Mouse (Mus musculus): ENCODE measurements around the gene Mgat4d. TPM values are rescaled to one million over a fixed set of nuclear protein-coding genes. Genes with fewer than 3 reads are reported as not detected.

Mgat4d gene
- total and polyA plus RNA-seq, 3 experiments = not detected

GRCm38 (mm10) chr8:83351315-83351714 lies 3.0 kb downstream of the Mgat4d start:
- DNase-seq (ENCODE audit: low read depth, low spot score) = no peak
- no peak overlapping the region for H3K27ac ChIP-seq (ENCODE audit: control insufficient read depth, low read depth, low read length)
- no peaks in the 10 kb centered on the region for H3K4me1 ChIP-seq (ENCODE audit: control insufficient read depth in 1 of 2, insufficient read depth in 2 of 2, low read length in 2 of 2)
- H3K79me2 ChIP-seq (ENCODE audit: control insufficient read depth, insufficient read depth, low read length, poor library complexity) = no peaks in the 10 kb centered on the region
- no peaks in the 10 kb centered on the region for H3K36me3 ChIP-seq (ENCODE audit: control insufficient read depth in 1 of 2, insufficient read depth in 2 of 2, low read length in 2 of 2)
- no peak for TF ChIP-seq MAX (IDR thresholded peaks at IDR 0.05; ENCODE audit: low read length)
- TF ChIP-seq POLR2A (IDR thresholded peaks at IDR 0.05; ENCODE audit: control insufficient read depth in 1 of 2, insufficient read depth in 1 of 2, low read depth in 1 of 2, low read length in 2 of 2, poor library complexity in 1 of 2) = no peak
- no peak for TF ChIP-seq ELF1 (IDR thresholded peaks at IDR 0.05; ENCODE audit: low read depth, low read length)
- TF ChIP-seq TBP (IDR thresholded peaks at IDR 0.05; ENCODE audit: low read depth, low read length) = no peak
- no peak for TF ChIP-seq NELFE (IDR thresholded peaks at IDR 0.05; ENCODE audit: low read depth, low read length)
- no peak for TF ChIP-seq NRF1 (IDR thresholded peaks at IDR 0.05; ENCODE audit: insufficient read depth, low read depth, low read length, poor library complexity, severe bottlenecking)
- no peak for TF ChIP-seq JUND (IDR thresholded peaks at IDR 0.05; ENCODE audit: low read depth, low read length)
- no peak for TF ChIP-seq USF1 (IDR thresholded peaks at IDR 0.05; ENCODE audit: low read depth, low read length)
- TF ChIP-seq MYC (IDR thresholded peaks at IDR 0.05; ENCODE audit: low read depth, low read length) = no peak
- no peak for TF ChIP-seq GATA1 (IDR thresholded peaks at IDR 0.05; ENCODE audit: low read depth, low read length)
- no peak for TF ChIP-seq ZMIZ1 (IDR thresholded peaks at IDR 0.05; ENCODE audit: low read depth, low read length)
- TF ChIP-seq POLR2AphosphoS2 (IDR thresholded peaks at IDR 0.05; ENCODE audit: low read length) = no peak
- TF ChIP-seq E2F4 (IDR thresholded peaks at IDR 0.05; ENCODE audit: borderline replicate concordance, low read depth, low read length) = no peak
- TF ChIP-seq SMC3 (IDR thresholded peaks at IDR 0.05; ENCODE audit: low read depth, low read length) = no peak
- TF ChIP-seq MYB (IDR thresholded peaks at IDR 0.05; ENCODE audit: low read depth, low read length) = no peak
- TF ChIP-seq BHLHE40 (IDR thresholded peaks at IDR 0.05; ENCODE audit: borderline replicate concordance, low read depth, low read length) = no peak
- H3K9me3 ChIP-seq (replicated peaks; ENCODE audit: insufficient read depth, low read length) = no peaks in the 10 kb centered on the region
- no peak overlapping the region for H3K4me3 ChIP-seq (ENCODE audit: control insufficient read depth in 1 of 2, insufficient read depth in 1 of 2, low read depth in 2 of 2, low read length in 2 of 2)
- H3K9ac ChIP-seq (ENCODE audit: control insufficient read depth, low read depth, low read length, poor library complexity, severe bottlenecking) = no peak overlapping the region
- peaks cover 0 to 2% of the 10 kb centered on the region in 2 experiments; a peak in 2 of 4 replicates for H3K27me3 ChIP-seq (ENCODE audit: control insufficient read depth in 1 of 2, insufficient read depth in 2 of 2, low read length in 2 of 2)

GRCm38 (mm10) chr8:83363156-83363769 lies 15.0 kb downstream of the Mgat4d start:
- H3K79me2 ChIP-seq (ENCODE audit: control insufficient read depth, insufficient read depth, low read length, poor library complexity) = no peaks in the 10 kb centered on the region
- TF ChIP-seq RCOR1 (IDR thresholded peaks at IDR 0.05; ENCODE audit: low read depth, low read length) = no peak
- no peak for TF ChIP-seq POLR2AphosphoS5 (IDR thresholded peaks at IDR 0.05; ENCODE audit: borderline replicate concordance, low read depth, low read length)
- no peak for TF ChIP-seq CHD1 (IDR thresholded peaks at IDR 0.05; ENCODE audit: low read depth, low read length)
- no peaks in the 10 kb centered on the region for H3K36me3 ChIP-seq (ENCODE audit: control insufficient read depth in 1 of 2, insufficient read depth in 2 of 2, low read length in 2 of 2)
- no peak overlapping the region for H3K4me3 ChIP-seq (ENCODE audit: control insufficient read depth in 1 of 2, insufficient read depth in 1 of 2, low read depth in 2 of 2, low read length in 2 of 2)
- DNase-seq (ENCODE audit: low read depth, low spot score) = no peak
- no peaks in the 10 kb centered on the region; a peak in 1 of 4 replicates for H3K27me3 ChIP-seq (ENCODE audit: control insufficient read depth in 1 of 2, insufficient read depth in 2 of 2, low read length in 2 of 2)
- H3K4me1 ChIP-seq (ENCODE audit: control insufficient read depth in 1 of 2, insufficient read depth in 2 of 2, low read length in 2 of 2) = no peaks in the 10 kb centered on the region
- no peak overlapping the region for H3K27ac ChIP-seq (ENCODE audit: control insufficient read depth, low read depth, low read length)
- no peaks in the 10 kb centered on the region for H3K9me3 ChIP-seq (replicated peaks; ENCODE audit: insufficient read depth, low read length)
- no peak overlapping the region for H3K9ac ChIP-seq (ENCODE audit: control insufficient read depth, low read depth, low read length, poor library complexity, severe bottlenecking)

Measured in MEL (cell line).